Mouse (Mus musculus) hindbrain, embryonic 14.5 days (tissue): ENCODE measurements around the gene Lmntd1. TPM values are rescaled to one million over a fixed set of nuclear protein-coding genes. Genes with fewer than 3 reads are reported as not detected.

Source experiments
- ATAC-seq: fragments of 200-750 bp; cut with Nextera tagmentation; 2 replicates; pipeline ENCODE4 v1.8.0; 2017; ENCODE audit warnings: moderate number of reproducible peaks, mild to moderate bottlenecking, moderate TSS enrichment, moderate library complexity; ENCODE audit not compliant: low FRiP score
- DNase-seq: peaks from one replicate; pipeline ENCODE4 v3.0.0-alpha.2; 2015; ENCODE audit warnings: low spot score
- H3K27ac ChIP-seq: fragments of 300-500 bp; sonication (generic); 2 replicates; pipeline ENCODE4 v1.5.1; 2014; ENCODE audit warnings: mild to moderate bottlenecking, moderate library complexity
- H3K27me3 ChIP-seq: fragments of 300-500 bp; sonication (generic); 2 replicates; pipeline ENCODE4 v1.6.1; 2014; ENCODE audit warnings: mild to moderate bottlenecking, low read length, mixed read lengths; ENCODE audit not compliant: control insufficient read depth, insufficient read depth
- H3K36me3 ChIP-seq: fragments of 300-500 bp; sonication (generic); replicated peaks from 2 replicates; pipeline ENCODE4 v1.6.1; 2014; ENCODE audit not compliant: control insufficient read depth, insufficient read depth
- H3K4me1 ChIP-seq: fragments of 300-500 bp; sonication (generic); replicated peaks from 2 replicates; pipeline ENCODE4 v1.6.1; 2014; ENCODE audit warnings: antibody characterized with exemption, low read length, mixed read lengths; ENCODE audit not compliant: control insufficient read depth, insufficient read depth
- H3K4me2 ChIP-seq: fragments of 300-500 bp; sonication (generic); replicated peaks from 2 replicates; pipeline ENCODE4 v1.6.1; 2014; ENCODE audit warnings: mild to moderate bottlenecking, moderate library complexity
- H3K4me3 ChIP-seq: fragments of 300-500 bp; sonication (generic); replicated peaks from 2 replicates; pipeline ENCODE4 v1.5.1; 2014; ENCODE audit warnings: mild to moderate bottlenecking, low read length
- H3K9ac ChIP-seq: fragments of 300-500 bp; sonication (generic); 2 replicates; pipeline ENCODE4 v1.6.1; 2014
- H3K9me3 ChIP-seq: fragments of 300-500 bp; sonication (generic); 2 replicates; pipeline ENCODE4 v1.6.1; 2016; ENCODE audit warnings: low read length; ENCODE audit not compliant: control insufficient read depth
- WGBS: fragments of 180-500 bp; shearing (Covaris S2); extraction: QIAGEN DNeasy Blood & Tissue Kit; methylation state at CpG from one replicate; pipeline ENCODE4 v1.1.7; 2014; 5-methylcytosine and 5-hydroxymethylcytosine counted together
- polyA plus RNA-seq: library from polyadenylated mRNA; unstranded; fragments of >200 nt; fragmentation: Nextera tagmentation; extraction: Ambion mirVana; gene quantifications from 2 replicates; pipeline ENCODE4 v1.2.1, GENCODE M21; 2014

Gene Lmntd1
- polyA plus RNA-seq, 1 experiment from 2014 or later: 1.3 TPM

GRCm38 (mm10) chr6:145421666-145422065 lies 192.5 kb downstream of the Lmntd1 start:
- Histone ChIP-seq H3K9ac (no peak overlapping the region), H3K36me3 (no peaks in the 10 kb centered on the region), H3K27me3 (no peaks in the 10 kb centered on the region), H3K4me3 (no peak overlapping the region), H3K9me3 (no peaks in the 10 kb centered on the region), H3K4me1 (no peaks in the 10 kb centered on the region), H3K4me2 (no peak overlapping the region), H3K27ac (no peak overlapping the region)
- ATAC-seq (no peak), DNase-seq (no peak)
- 92% methylated on average over 9 of the region's 9 CpGs for WGBS

DNA sequence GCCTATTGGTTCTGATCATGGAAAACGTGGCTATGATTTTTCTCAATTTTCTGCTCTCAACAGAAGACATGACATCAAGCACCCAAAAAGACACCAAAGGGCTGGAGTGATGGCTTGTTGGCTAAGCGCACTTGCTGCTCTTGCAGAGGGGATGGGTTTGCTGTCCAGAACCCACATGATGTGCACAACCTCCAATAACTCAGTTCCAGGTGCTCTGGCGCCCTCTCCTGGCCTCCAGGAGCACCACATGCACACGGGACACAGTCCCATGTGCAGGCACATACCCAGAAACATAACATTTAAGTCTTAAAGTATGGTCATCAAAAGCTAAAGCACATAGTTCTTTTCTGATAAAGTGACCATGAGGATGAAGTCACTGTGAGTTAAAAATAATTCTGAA lies 193.7 kb downstream of the Lmntd1 start:
- no peak overlapping the region for H3K4me3 ChIP-seq
- no peak overlapping the region for H3K4me2 ChIP-seq
- WGBS: 71% methylated on average over 4 of the region's 4 CpGs
- H3K27ac ChIP-seq: no peak overlapping the region
- H3K9me3 ChIP-seq: no peaks in the 10 kb centered on the region
- ATAC-seq (no peak), DNase-seq (no peak)
- no peaks in the 10 kb centered on the region for H3K4me1 ChIP-seq
- H3K27me3 ChIP-seq: no peaks in the 10 kb centered on the region
- H3K36me3 ChIP-seq: no peaks in the 10 kb centered on the region
- H3K9ac ChIP-seq: no peak overlapping the region

- H3K4me2 ChIP-seq: no peak overlapping the region
- no peak overlapping the region for H3K27ac ChIP-seq
- WGBS: 96% methylated on average over 5 of the region's 5 CpGs
- DNase-seq: no peak
- no peak overlapping the region for H3K9ac ChIP-seq
- H3K4me3 ChIP-seq: no peak overlapping the region
- no peaks in the 10 kb centered on the region for H3K4me1 ChIP-seq
- H3K36me3 ChIP-seq: no peaks in the 10 kb centered on the region
- no peaks in the 10 kb centered on the region for H3K27me3 ChIP-seq
- no peaks in the 10 kb centered on the region for H3K9me3 ChIP-seq
- no peak for ATAC-seq
Observed at GRCm38 (mm10) chr6:145418856-145419255, 195.3 kb downstream of the Lmntd1 start.

GRCm38 (mm10) chr6:145417720-145418440 lies 196.2 kb downstream of the Lmntd1 start:
- H3K27ac ChIP-seq: no peak overlapping the region
- H3K4me2 ChIP-seq: no peak overlapping the region
- H3K27me3 ChIP-seq: no peaks in the 10 kb centered on the region
- no peaks in the 10 kb centered on the region for H3K9me3 ChIP-seq
- H3K36me3 ChIP-seq: no peaks in the 10 kb centered on the region
- H3K9ac ChIP-seq: no peak overlapping the region
- DNase-seq (no peak), ATAC-seq (no peak)
- no peaks in the 10 kb centered on the region for H3K4me1 ChIP-seq
- no peak overlapping the region for H3K4me3 ChIP-seq
- 88% methylated on average over 8 of the region's 8 CpGs for WGBS

DNA sequence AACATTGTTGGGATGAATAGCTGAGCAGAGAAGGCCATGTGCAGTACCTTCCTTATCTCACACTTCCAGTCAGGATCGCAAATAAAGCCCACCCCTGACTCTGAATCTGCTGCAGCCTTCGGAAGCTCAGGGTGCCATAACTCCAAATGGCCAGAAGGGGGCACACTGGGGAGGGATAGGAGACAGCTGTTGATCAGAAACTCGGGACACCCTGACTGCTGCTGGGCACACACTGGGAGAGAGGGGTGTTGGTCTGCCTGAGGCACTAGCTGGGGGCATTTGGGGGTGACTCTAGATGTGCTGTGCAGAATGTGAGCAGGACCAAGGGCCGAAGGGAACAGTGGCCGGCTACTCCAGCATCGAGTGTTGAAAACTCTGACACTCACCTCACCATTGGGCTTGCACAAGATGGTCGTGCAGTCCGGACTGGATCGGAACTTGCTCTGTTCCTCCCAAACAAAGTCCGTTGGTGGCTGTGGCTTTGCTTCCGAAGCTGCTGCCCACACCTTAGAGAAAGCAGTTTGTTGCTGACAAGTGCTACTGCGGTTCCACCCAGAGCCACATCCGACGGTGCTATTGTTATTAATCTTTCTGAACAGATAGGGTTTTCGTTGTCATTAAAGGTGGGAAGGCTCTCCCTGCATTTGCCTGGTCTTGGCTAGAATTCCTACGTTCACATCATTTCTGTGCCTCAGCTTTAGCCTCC lies 197.0 kb downstream of the Lmntd1 start:
- Histone ChIP-seq H3K36me3 (no peaks in the 10 kb centered on the region), H3K9ac (no peak overlapping the region), H3K4me3 (no peak overlapping the region), H3K4me2 (no peak overlapping the region), H3K27me3 (no peaks in the 10 kb centered on the region), H3K9me3 (no peaks in the 10 kb centered on the region), H3K4me1 (no peaks in the 10 kb centered on the region), H3K27ac (no peak overlapping the region)
- peak; percentile 52 for DNase-seq
- ATAC-seq: no peak
- 74% methylated on average over 16 of the region's 16 CpGs for WGBS

- no peaks in the 10 kb centered on the region for H3K27me3 ChIP-seq
- no peak overlapping the region for H3K4me2 ChIP-seq
- no peak overlapping the region for H3K9ac ChIP-seq
- ATAC-seq (no peak), DNase-seq (no peak)
- WGBS: 94% methylated on average over 10 of the region's 10 CpGs
- no peak overlapping the region for H3K4me3 ChIP-seq
- no peaks in the 10 kb centered on the region for H3K36me3 ChIP-seq
- no peaks in the 10 kb centered on the region for H3K4me1 ChIP-seq
- no peaks in the 10 kb centered on the region for H3K9me3 ChIP-seq
- H3K27ac ChIP-seq: no peak overlapping the region
Observed at GRCm38 (mm10) chr6:145404369-145405051, 209.6 kb downstream of the Lmntd1 start.

DNA sequence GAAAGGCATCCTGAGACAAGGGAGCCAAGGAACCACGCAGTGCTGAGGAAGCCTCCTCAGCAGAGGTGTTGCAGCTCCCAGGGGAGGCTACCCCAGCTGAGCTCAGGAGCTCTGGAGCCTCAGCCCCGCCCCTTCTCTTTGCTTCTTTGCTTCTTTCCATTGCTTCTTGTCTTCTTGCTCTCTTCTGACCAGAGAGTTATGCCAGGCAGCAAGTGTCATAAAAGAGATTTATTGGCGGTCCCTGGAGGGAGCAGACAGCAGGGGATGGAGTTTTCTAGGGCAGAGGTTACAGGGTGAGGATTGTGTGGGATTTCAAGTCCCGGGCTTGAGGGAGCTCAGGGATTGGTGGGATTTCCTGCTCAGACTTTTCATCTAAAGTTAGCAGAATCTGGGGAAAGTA lies 213.0 kb downstream of the Lmntd1 start:
- Histone ChIP-seq H3K4me1 (no peaks in the 10 kb centered on the region), H3K4me3 (no peak overlapping the region), H3K27me3 (no peaks in the 10 kb centered on the region), H3K27ac (no peak overlapping the region), H3K4me2 (no peak overlapping the region), H3K36me3 (no peaks in the 10 kb centered on the region), H3K9ac (no peak overlapping the region), H3K9me3 (no peaks in the 10 kb centered on the region)
- ATAC-seq (no peak), DNase-seq (no peak)
- 34% methylated on average over 4 of the region's 4 CpGs for WGBS

DNA sequence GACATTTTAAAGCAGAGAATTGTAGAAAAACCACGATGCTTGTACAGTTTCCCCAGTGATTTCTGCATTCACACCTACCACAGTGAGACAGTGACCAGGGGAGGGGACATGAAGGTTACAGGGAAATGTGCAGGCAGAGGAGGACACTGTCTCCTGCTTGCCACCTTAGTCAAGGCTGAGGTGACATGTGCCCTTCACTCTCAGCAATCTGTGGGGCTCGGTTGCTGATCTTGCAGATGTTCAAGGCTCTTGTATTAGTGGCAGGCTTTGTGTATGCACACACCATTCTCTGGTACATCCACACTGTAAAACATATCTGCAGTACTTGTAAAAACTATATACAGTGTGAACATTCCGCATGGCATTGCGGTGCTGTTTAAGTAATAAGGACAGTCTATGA lies 216.2 kb downstream of the Lmntd1 start:
- Histone ChIP-seq H3K4me1 (no peaks in the 10 kb centered on the region), H3K36me3 (no peaks in the 10 kb centered on the region), H3K4me2 (no peak overlapping the region), H3K9me3 (no peaks in the 10 kb centered on the region), H3K27me3 (no peaks in the 10 kb centered on the region), H3K27ac (no peak overlapping the region), H3K4me3 (no peak overlapping the region), H3K9ac (no peak overlapping the region)
- no peak for DNase-seq
- WGBS: 93% methylated on average over 4 of the region's 4 CpGs
- no peak for ATAC-seq

GRCm38 (mm10) chr6:145396534-145396933 lies 217.6 kb downstream of the Lmntd1 start:
- DNase-seq: no peak
- no peak overlapping the region for H3K4me3 ChIP-seq
- no peak overlapping the region for H3K9ac ChIP-seq
- no peaks in the 10 kb centered on the region for H3K4me1 ChIP-seq
- H3K9me3 ChIP-seq: no peaks in the 10 kb centered on the region
- ATAC-seq: no peak
- 86% methylated on average over 2 of the region's 2 CpGs for WGBS
- H3K36me3 ChIP-seq: no peaks in the 10 kb centered on the region
- H3K4me2 ChIP-seq: no peak overlapping the region
- no peak overlapping the region for H3K27ac ChIP-seq
- H3K27me3 ChIP-seq: no peaks in the 10 kb centered on the region
